ENCODE assay signal across 8 mouse cellular contexts in the genomic region with DNA sequence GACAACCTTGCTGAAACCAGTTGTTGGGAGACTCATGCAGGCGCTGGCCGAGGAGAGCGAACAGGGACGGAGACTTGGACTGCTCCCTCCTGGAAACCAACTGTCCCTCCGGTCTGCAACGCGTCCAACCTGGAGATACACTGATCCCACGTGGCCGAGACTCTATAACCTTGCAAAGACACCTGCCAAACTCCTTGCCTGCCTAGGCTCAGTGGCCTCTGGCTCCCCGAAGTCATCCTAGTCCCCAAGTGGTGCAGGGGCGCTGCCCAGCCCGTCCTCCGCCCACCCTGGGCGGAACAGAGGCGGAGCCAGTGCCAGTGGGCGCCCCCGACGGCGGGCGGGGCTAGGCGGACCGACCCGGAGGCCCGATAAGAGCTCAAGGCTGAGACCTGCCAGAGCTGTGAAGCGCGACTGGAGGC. TPM values are rescaled to one million over a fixed set of nuclear protein-coding genes. Genes with fewer than 3 reads are reported as not detected.
DNase-seq lines count a peak whose midpoint lies in the region; ATAC-seq and TF ChIP-seq lines count a peak whose summit lies in the region.

A gene (plus strand): TSS at position 345 of the 419 bp plus-strand sequence.

- no peaks in the 10 kb centered on the region for H3K9me3 ChIP-seq in embryonic facial prominence, embryonic 13.5 days
- H3K9me3 ChIP-seq in limb, embryonic 13.5 days, result no peaks in the 10 kb centered on the region
- no peaks in the 10 kb centered on the region for H3K9me3 ChIP-seq in midbrain, embryonic 15.5 days

- peak within 1 kb of the TSS; percentile 53 for H3K9ac ChIP-seq in embryonic facial prominence, embryonic 13.5 days
- H3K9ac ChIP-seq in limb, embryonic 13.5 days, result peak within 1 kb of the TSS; percentile 51; the same call in 1 of the 2 replicates
- peak within 1 kb of the TSS; percentile 31 for H3K9ac ChIP-seq in midbrain, embryonic 15.5 days

- DNase-seq in thymus, adult 2 months, result peak; percentile 29
- no peak for DNase-seq in thymus, postnatal 0 days (ENCODE audit: low spot score)
- DNase-seq in urinary bladder, postnatal 36 days (ENCODE audit: low spot score in 2 of 2), result peak; percentile 38 to 44
- DNase-seq in gastrocnemius, postnatal 4 days (ENCODE audit: low spot score in 2 of 2), result no peak

- peak within 1 kb of the TSS; percentile 73 for H3K4me2 ChIP-seq in embryonic facial prominence, embryonic 13.5 days
- peak within 1 kb of the TSS; percentile 85 for H3K4me2 ChIP-seq in limb, embryonic 13.5 days (replicated peaks)
- H3K4me2 ChIP-seq in midbrain, embryonic 15.5 days, result peak within 1 kb of the TSS; percentile 91

- TF ChIP-seq POLR2A in thymus, adult 2 months (IDR thresholded peaks at IDR 0.05; ENCODE audit: control insufficient read depth, extremely low read depth, insufficient read depth, low read length, poor library complexity), result no peak

- peak; percentile 71 for ATAC-seq in embryonic facial prominence, embryonic 13.5 days (ENCODE audit: insufficient number of reproducible peaks, insufficient read depth, low FRiP score, low TSS enrichment, low read depth)
- peak; percentile 77 to 84 for ATAC-seq in hematopoietic stem cell, adult 5-6 weeks (replicated peaks in 1 of 2; ENCODE audit: insufficient read depth in 1 of 2, low FRiP score in 2 of 2, low TSS enrichment in 1 of 2, low read depth in 1 of 2, poor library complexity in 2 of 2, severe bottlenecking in 2 of 2)
- peak; percentile 79 for ATAC-seq in limb, embryonic 13.5 days (ENCODE audit: low FRiP score, low read depth)
- ATAC-seq in midbrain, embryonic 15.5 days (replicated peaks), result peak; percentile 82

- no peaks in the 10 kb centered on the region for H3K36me3 ChIP-seq in thymus, adult 2 months (ENCODE audit: control insufficient read depth, insufficient read depth, low read length)
- H3K36me3 ChIP-seq in embryonic facial prominence, embryonic 13.5 days, result no peaks in the 10 kb centered on the region
- H3K36me3 ChIP-seq in limb, embryonic 13.5 days, result no peaks in the 10 kb centered on the region
- H3K36me3 ChIP-seq in midbrain, embryonic 15.5 days (replicated peaks), result no peaks in the 10 kb centered on the region

- no peak within 1 kb of the TSS for H3K4me3 ChIP-seq in thymus, adult 2 months (ENCODE audit: control insufficient read depth, insufficient read depth, low read length)
- H3K4me3 ChIP-seq in embryonic facial prominence, embryonic 13.5 days, result peak within 1 kb of the TSS; percentile 43
- H3K4me3 ChIP-seq in limb, embryonic 13.5 days, result peak within 1 kb of the TSS; percentile 49
- H3K4me3 ChIP-seq in midbrain, embryonic 15.5 days, result peak within 1 kb of the TSS; percentile 46

- no peak for TF ChIP-seq CTCF in thymus, adult 2 months (IDR thresholded peaks at IDR 0.05; ENCODE audit: borderline replicate concordance, control insufficient read depth, extremely low read depth, insufficient read depth, low read length, poor library complexity)

- H3K4me1 ChIP-seq in thymus, adult 2 months (replicated peaks; ENCODE audit: control insufficient read depth, insufficient read depth, low read length), result peaks cover 5% of the 10 kb centered on the region; the same call in 1 of the 2 replicates
- peaks cover 11% of the 10 kb centered on the region for H3K4me1 ChIP-seq in embryonic facial prominence, embryonic 13.5 days
- peaks cover 14% of the 10 kb centered on the region for H3K4me1 ChIP-seq in limb, embryonic 13.5 days
- peaks cover 12% of the 10 kb centered on the region for H3K4me1 ChIP-seq in midbrain, embryonic 15.5 days

- H3K27ac ChIP-seq in thymus, adult 2 months (ENCODE audit: control insufficient read depth, insufficient read depth, low read length), result no peak within 1 kb of the TSS
- no peak within 1 kb of the TSS for H3K27ac ChIP-seq in embryonic facial prominence, embryonic 13.5 days
- H3K27ac ChIP-seq in limb, embryonic 13.5 days, result no peak within 1 kb of the TSS
- H3K27ac ChIP-seq in midbrain, embryonic 15.5 days, result no peak within 1 kb of the TSS

- WGBS in thymus, adult 2 months, result 4% methylated on average over 26 of the region's 26 CpGs
- under 1% methylated on average over 26 of the region's 26 CpGs for WGBS in embryonic facial prominence, embryonic 13.5 days
- WGBS in limb, embryonic 13.5 days, result under 1% methylated on average over 26 of the region's 26 CpGs
- WGBS in midbrain, embryonic 15.5 days, result under 1% methylated on average over 26 of the region's 26 CpGs

- peaks cover 12% of the 10 kb centered on the region; the same call in 1 of the 2 replicates for H3K27me3 ChIP-seq in thymus, adult 2 months (ENCODE audit: control insufficient read depth, insufficient read depth, low read length)
- H3K27me3 ChIP-seq in embryonic facial prominence, embryonic 13.5 days, result peaks cover 55% of the 10 kb centered on the region
- H3K27me3 ChIP-seq in limb, embryonic 13.5 days, result peaks cover 64% of the 10 kb centered on the region
- H3K27me3 ChIP-seq in midbrain, embryonic 15.5 days (replicated peaks), result peaks cover 40% of the 10 kb centered on the region

RNA-seq across cellular contexts. Expression of the gene that starts here (rescaled TPM):
- 0.22 and 0.40 TPM in 2 replicates for polyA plus RNA-seq in thymus, adult 2 months (2012; rRNA removed)
- 0.05 and 0.10 TPM in 2 replicates for polyA plus RNA-seq in thymus, postnatal 0 days (2015; fragmentation: Nextera tagmentation; extraction: Ambion mirVana)
- polyA plus RNA-seq in embryonic facial prominence, embryonic 13.5 days (2015; fragmentation: Nextera tagmentation; extraction: Ambion mirVana), result 0.10 and 0.13 TPM in 2 replicates
- not detected in 2 replicates for total RNA-seq in hematopoietic stem cell, adult 5-6 weeks (2017)
- polyA plus RNA-seq in limb, embryonic 13.5 days (2015; fragmentation: Nextera tagmentation; extraction: Ambion mirVana), result 0.11 and 0.13 TPM in 2 replicates
- polyA plus RNA-seq in midbrain, embryonic 15.5 days (2015; fragmentation: Nextera tagmentation; extraction: Ambion mirVana), result 10.9 and 13.3 TPM in 2 replicates
- not detected for total RNA-seq in gastrocnemius, postnatal 4 days (2021)

Comparison
In these comparisons a context has a peak if more than half of its experiments do, and no peak if none do; other contexts are left out.
1. Peak in DNase-seq in thymus, adult 2 months; RNA of the gene not detected or under 1 TPM.
2. Peak in ATAC-seq, H3K4me3 ChIP-seq, H3K9ac ChIP-seq and H3K4me2 ChIP-seq in embryonic facial prominence, embryonic 13.5 days; RNA of the gene not detected or under 1 TPM.
3. Peak in ATAC-seq in hematopoietic stem cell, adult 5-6 weeks; RNA of the gene not detected or under 1 TPM.
4. Peak in ATAC-seq, H3K4me3 ChIP-seq, H3K9ac ChIP-seq and H3K4me2 ChIP-seq in limb, embryonic 13.5 days; RNA of the gene not detected or under 1 TPM.
5. DNase-seq: peak in urinary bladder, postnatal 36 days (2 of 2); none in thymus, postnatal 0 days (single experiment) and gastrocnemius, postnatal 4 days (0 of 2).
6. Peak in every context shown above with its lines, with median percentiles within 50 percentile points of each other: ATAC-seq, H3K4me2 ChIP-seq and H3K9ac ChIP-seq.